Mouse (Mus musculus) hindbrain, embryonic 16.5 days (tissue): Measurements from ENCODE around the gene Rapgef1. TPM values are rescaled to one million over a fixed set of nuclear protein-coding genes. Genes with fewer than 3 reads are reported as not detected.

Experiments used
- ATAC-seq: fragments of 200-750 bp; cut with Nextera tagmentation; 2 replicates; pipeline ENCODE4 v1.8.0; 2017; ENCODE audit warnings: moderate TSS enrichment, moderate library complexity
- H3K27ac ChIP-seq: fragments of 300-500 bp; sonication (generic); 2 replicates; pipeline ENCODE4 v1.5.1; 2014; ENCODE audit warnings: low read depth, mild to moderate bottlenecking, control low read depth, low read length, moderate library complexity
- H3K27me3 ChIP-seq: fragments of 300-500 bp; sonication (generic); replicated peaks from 2 replicates; pipeline ENCODE4 v1.6.1; 2014; ENCODE audit warnings: low read length; ENCODE audit not compliant: control insufficient read depth, insufficient read depth
- H3K36me3 ChIP-seq: fragments of 300-500 bp; sonication (generic); 2 replicates; pipeline ENCODE4 v1.6.1; 2014; ENCODE audit warnings: mild to moderate bottlenecking, low read length, moderate library complexity, mixed read lengths; ENCODE audit not compliant: control insufficient read depth, insufficient read depth
- H3K4me1 ChIP-seq: fragments of 300-500 bp; sonication (generic); 2 replicates; pipeline ENCODE4 v1.6.1; 2014; ENCODE audit warnings: low read depth, low read length; ENCODE audit not compliant: control insufficient read depth, insufficient read depth
- H3K4me2 ChIP-seq: fragments of 300-500 bp; sonication (generic); 2 replicates; pipeline ENCODE4 v1.6.1; 2014; ENCODE audit warnings: mild to moderate bottlenecking, low read length, control low read depth, moderate library complexity
- H3K4me3 ChIP-seq: fragments of 300-500 bp; sonication (generic); 2 replicates; pipeline ENCODE4 v1.5.1; 2014; ENCODE audit warnings: mild to moderate bottlenecking, low read length, control low read depth, moderate library complexity
- H3K9ac ChIP-seq: fragments of 300-500 bp; sonication (generic); 2 replicates; pipeline ENCODE4 v1.6.1; 2014; ENCODE audit warnings: low read depth, mild to moderate bottlenecking, control low read depth, low read length, moderate library complexity
- H3K9me3 ChIP-seq: fragments of 300-500 bp; sonication (generic); 2 replicates; pipeline ENCODE4 v1.6.1; 2014; ENCODE audit warnings: mild to moderate bottlenecking, low read length, moderate library complexity; ENCODE audit not compliant: control insufficient read depth
- WGBS: fragments of 180-500 bp; shearing (Covaris S2); extraction: QIAGEN DNeasy Blood & Tissue Kit; methylation state at CpG from one replicate; pipeline ENCODE4 v1.1.7; 2014; 5-methylcytosine and 5-hydroxymethylcytosine counted together
- polyA plus RNA-seq: library from polyadenylated mRNA; unstranded; fragments of >200 nt; fragmentation: Nextera tagmentation; extraction: Ambion mirVana; gene quantifications from 2 replicates; pipeline ENCODE4 v1.2.1, GENCODE M21; 2015

Gene Rapgef1
- polyA plus RNA-seq, 1 experiment from 2014 or later, result 14.8 TPM

- Histone ChIP-seq H3K27ac (no peak overlapping the region), H3K36me3 (peaks cover 5% of the 10 kb centered on the region; the same call in 1 of the 2 replicates), H3K9ac (no peak overlapping the region), H3K4me3 (no peak overlapping the region), H3K4me1 (no peaks in the 10 kb centered on the region), H3K4me2 (no peak overlapping the region), H3K9me3 (no peaks in the 10 kb centered on the region), H3K27me3 (no peaks in the 10 kb centered on the region)
- ATAC-seq, result no peak
- WGBS, result 32% methylated on average over 2 of the region's 2 CpGs
Measured at GRCm38 (mm10) chr2:29684498-29684897, 65.0 kb downstream of the Rapgef1 start.

GRCm38 (mm10) chr2:29689014-29689413 is 69.5 kb downstream of the Rapgef1 start:
- Histone ChIP-seq H3K9me3 (no peaks in the 10 kb centered on the region), H3K9ac (no peak overlapping the region), H3K4me2 (no peak overlapping the region), H3K4me3 (no peak overlapping the region), H3K27me3 (no peaks in the 10 kb centered on the region), H3K27ac (no peak overlapping the region), H3K4me1 (no peaks in the 10 kb centered on the region), H3K36me3 (peaks cover 19% of the 10 kb centered on the region)
- 97% methylated on average over 7 of the region's 7 CpGs for WGBS
- no peak for ATAC-seq

- H3K36me3 ChIP-seq, result peaks cover 19% of the 10 kb centered on the region
- WGBS, result 75% methylated on average over 2 of the region's 2 CpGs
- H3K9ac ChIP-seq, result no peak overlapping the region
- no peaks in the 10 kb centered on the region for H3K9me3 ChIP-seq
- no peak for ATAC-seq
- no peaks in the 10 kb centered on the region for H3K4me1 ChIP-seq
- no peak overlapping the region for H3K27ac ChIP-seq
- H3K4me2 ChIP-seq, result no peak overlapping the region
- H3K4me3 ChIP-seq, result no peak overlapping the region
- no peaks in the 10 kb centered on the region for H3K27me3 ChIP-seq
Measured at GRCm38 (mm10) chr2:29689495-29689894, 70.0 kb downstream of the Rapgef1 start.

- 87% methylated on average over 5 of the region's 5 CpGs for WGBS
- H3K27ac ChIP-seq, result no peak overlapping the region
- H3K36me3 ChIP-seq, result peaks cover 19% of the 10 kb centered on the region
- no peak overlapping the region for H3K9ac ChIP-seq
- H3K27me3 ChIP-seq, result no peaks in the 10 kb centered on the region
- H3K9me3 ChIP-seq, result no peaks in the 10 kb centered on the region
- H3K4me2 ChIP-seq, result no peak overlapping the region
- H3K4me3 ChIP-seq, result no peak overlapping the region
- no peaks in the 10 kb centered on the region for H3K4me1 ChIP-seq
- ATAC-seq, result no peak
Measured at GRCm38 (mm10) chr2:29691068-29691467, 71.5 kb downstream of the Rapgef1 start.

- Histone ChIP-seq H3K36me3 (peaks cover 19% of the 10 kb centered on the region), H3K4me1 (no peaks in the 10 kb centered on the region), H3K9me3 (no peaks in the 10 kb centered on the region), H3K4me2 (no peak overlapping the region), H3K27ac (no peak overlapping the region), H3K27me3 (no peaks in the 10 kb centered on the region), H3K4me3 (no peak overlapping the region), H3K9ac (no peak overlapping the region)
- 77% methylated on average over 6 of the region's 6 CpGs for WGBS
- no peak for ATAC-seq
Measured at GRCm38 (mm10) chr2:29691507-29691906, 72.0 kb downstream of the Rapgef1 start.

GRCm38 (mm10) chr2:29692192-29692591 is 72.7 kb downstream of the Rapgef1 start:
- Histone ChIP-seq H3K9ac (no peak overlapping the region), H3K4me1 (no peaks in the 10 kb centered on the region), H3K4me2 (no peak overlapping the region), H3K27me3 (no peaks in the 10 kb centered on the region), H3K27ac (no peak overlapping the region), H3K9me3 (no peaks in the 10 kb centered on the region), H3K4me3 (no peak overlapping the region), H3K36me3 (peaks cover 19% of the 10 kb centered on the region)
- ATAC-seq, result no peak
- 96% methylated on average over 2 of the region's 2 CpGs for WGBS

GRCm38 (mm10) chr2:29696207-29696800 is 76.8 kb downstream of the Rapgef1 start:
- Histone ChIP-seq H3K9me3 (no peaks in the 10 kb centered on the region), H3K4me3 (no peak overlapping the region), H3K9ac (no peak overlapping the region), H3K4me2 (no peak overlapping the region), H3K36me3 (peaks cover 19% of the 10 kb centered on the region), H3K4me1 (no peaks in the 10 kb centered on the region), H3K27me3 (no peaks in the 10 kb centered on the region), H3K27ac (no peak overlapping the region)
- WGBS, result 74% methylated on average over 7 of the region's 7 CpGs
- ATAC-seq, result no peak

GRCm38 (mm10) chr2:29698421-29699290 is 79.1 kb downstream of the Rapgef1 start:
- no peak overlapping the region for H3K9ac ChIP-seq
- ATAC-seq, result peak; percentile 30; the same call in 1 of the 2 replicates
- no peak overlapping the region for H3K27ac ChIP-seq
- H3K4me1 ChIP-seq, result no peaks in the 10 kb centered on the region
- H3K9me3 ChIP-seq, result no peaks in the 10 kb centered on the region
- WGBS, result 88% methylated on average over 6 of the region's 6 CpGs
- no peak overlapping the region for H3K4me2 ChIP-seq
- H3K36me3 ChIP-seq, result peaks cover 25% of the 10 kb centered on the region
- no peak overlapping the region for H3K4me3 ChIP-seq
- no peaks in the 10 kb centered on the region for H3K27me3 ChIP-seq

- no peak overlapping the region for H3K4me3 ChIP-seq
- peaks cover 34% of the 10 kb centered on the region for H3K36me3 ChIP-seq
- no peaks in the 10 kb centered on the region for H3K4me1 ChIP-seq
- H3K9ac ChIP-seq, result no peak overlapping the region
- no peaks in the 10 kb centered on the region for H3K9me3 ChIP-seq
- H3K27me3 ChIP-seq, result no peaks in the 10 kb centered on the region
- no peak for ATAC-seq
- H3K27ac ChIP-seq, result no peak overlapping the region
- H3K4me2 ChIP-seq, result no peak overlapping the region
Measured at GRCm38 (mm10) chr2:29700898-29701297, 81.4 kb downstream of the Rapgef1 start.
